Mouse (Mus musculus) spleen, postnatal 14 days (tissue): ENCODE measurements around the gene Kpna4.
"Not testable (repeated sequence)": the region's sequence is repeated elsewhere in the genome, so short reads cannot be mapped to it uniquely, and the experiment has no call there.

Source experiments
- DNase-seq, 2 experiments: peaks; one replicate each; pipeline ENCODE4 v3.0.0; 2021 to 2022; ENCODE audit warnings: low spot score in 2 of 2

The Kpna4 gene

GRCm38 (mm10) chr3:69109079-69109478, 17.8 kb downstream of the Kpna4 start:
- DNase-seq: no peak

GRCm38 (mm10) chr3:69094456-69094855, 32.5 kb downstream of the Kpna4 start:
- no peak for DNase-seq

- DNase-seq: no peak
Observed at GRCm38 (mm10) chr3:69064005-69064404, 62.9 kb downstream of the Kpna4 start.

- DNase-seq: no peak
Observed at GRCm38 (mm10) chr3:69062764-69063163, 64.1 kb downstream of the Kpna4 start.

DNA sequence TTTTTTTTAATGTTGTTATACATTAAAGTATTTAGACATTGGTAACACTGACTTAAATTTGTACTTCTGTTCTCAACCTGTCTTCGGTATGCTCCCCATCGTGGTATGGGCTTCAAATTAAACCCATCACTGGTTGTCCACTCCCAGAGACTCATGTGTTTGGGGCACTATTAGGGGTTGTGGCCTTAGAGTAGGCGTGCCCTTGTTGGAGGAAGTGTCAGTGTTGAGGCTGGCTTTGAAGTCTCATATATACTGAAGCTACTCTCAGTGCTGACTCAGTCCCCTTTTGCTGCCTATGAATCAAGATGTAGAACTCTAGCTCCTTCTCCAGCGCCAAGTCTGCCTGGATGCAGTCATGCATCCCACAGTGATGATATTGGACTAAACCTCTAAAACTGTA, 66.2 kb downstream of the Kpna4 start:
- no peak for DNase-seq

DNA sequence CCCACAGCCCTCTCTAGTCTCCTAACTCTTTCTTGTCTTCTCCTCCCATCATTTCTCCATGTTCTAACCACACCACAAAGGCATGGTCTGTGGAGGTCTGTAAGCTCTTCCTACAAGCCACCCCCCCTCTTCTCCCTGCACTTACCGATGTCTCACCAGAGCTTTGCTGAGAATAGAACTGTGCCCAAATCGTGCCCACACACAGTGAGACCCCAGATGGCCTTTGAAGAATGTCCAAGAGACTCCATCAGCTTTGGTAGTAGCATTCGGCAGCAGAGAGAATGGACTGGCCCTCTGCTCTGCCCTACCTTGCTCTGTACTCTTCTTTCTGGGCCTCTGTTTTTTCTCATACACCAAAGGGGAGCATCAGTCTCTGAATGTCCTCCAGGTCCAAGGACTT, 71.0 kb downstream of the Kpna4 start:
- DNase-seq: no peak

DNA sequence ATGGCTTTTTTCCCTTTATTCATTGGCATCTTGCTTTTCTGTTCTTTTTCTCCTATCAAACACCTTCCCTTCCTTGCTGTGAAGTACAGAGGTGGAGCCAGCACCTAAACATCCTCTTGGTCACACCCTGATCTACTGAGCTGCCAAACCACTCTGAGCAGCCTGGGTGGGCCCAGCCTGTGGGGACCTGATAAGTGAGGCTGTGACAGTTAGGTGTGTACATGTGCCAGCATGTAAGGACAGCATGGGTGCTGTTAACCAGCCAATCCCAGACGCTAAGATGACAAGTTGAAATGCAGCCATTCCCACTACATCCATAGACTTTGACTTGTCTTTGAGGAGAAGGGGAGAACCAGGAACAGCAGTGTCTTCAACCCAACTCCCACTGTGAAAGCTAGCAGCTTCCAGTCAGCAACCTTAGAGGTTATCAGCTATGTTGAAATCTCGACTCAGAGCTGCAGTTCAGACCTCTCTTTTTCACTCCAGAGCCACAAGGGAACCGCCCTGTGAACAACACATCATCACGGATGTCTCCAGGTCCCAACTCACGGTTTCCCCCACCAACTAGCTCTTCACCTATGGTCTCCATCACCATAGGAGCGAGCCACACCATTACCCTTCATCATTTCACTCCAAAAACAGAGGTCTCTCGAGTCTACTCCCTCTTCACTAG, 72.0 kb downstream of the Kpna4 start:
- DNase-seq: peak; percentile 56 to 70

DNA sequence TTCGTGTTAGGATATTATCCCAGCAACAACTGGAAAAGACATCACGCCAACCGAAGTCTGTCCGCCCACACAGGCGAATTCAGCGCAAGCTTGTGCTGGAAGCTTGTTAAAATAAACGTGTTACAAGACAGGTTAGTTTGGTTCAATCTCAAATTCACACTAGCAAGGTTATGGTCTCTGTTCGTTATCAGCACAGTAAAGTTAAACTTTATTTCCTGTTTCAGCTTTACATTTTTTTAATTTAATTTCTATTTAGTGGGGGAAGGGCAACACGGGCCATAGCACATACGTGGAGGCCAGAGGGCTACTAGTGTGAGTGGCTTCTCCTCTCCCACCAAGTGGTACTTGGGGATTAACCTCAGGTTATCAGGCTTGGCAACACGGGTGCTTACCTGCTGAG, 75.0 kb downstream of the Kpna4 start:
- no peak for DNase-seq

- DNase-seq: no peak
Observed at GRCm38 (mm10) chr3:69049011-69049410, 77.9 kb downstream of the Kpna4 start.

DNA sequence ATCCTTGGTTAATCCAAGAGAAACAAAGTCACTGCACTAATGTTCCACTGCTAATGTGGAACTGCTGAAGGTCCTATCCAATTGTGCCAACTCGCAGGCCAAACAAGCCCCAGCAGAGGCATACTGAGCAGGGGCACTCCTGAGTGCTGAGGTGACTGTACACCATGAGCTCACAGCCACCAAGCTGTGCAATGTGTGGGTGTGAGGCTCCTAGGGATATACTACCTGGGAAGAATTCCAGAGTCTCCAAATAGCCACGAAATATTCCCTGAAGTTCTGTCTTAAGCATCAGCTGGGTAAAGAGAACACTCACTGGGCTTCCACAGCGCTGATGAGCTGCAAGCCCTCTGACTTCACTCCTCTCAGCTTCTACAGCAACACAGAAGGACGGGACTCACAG, 79.2 kb downstream of the Kpna4 start:
- no peak for DNase-seq

DNA sequence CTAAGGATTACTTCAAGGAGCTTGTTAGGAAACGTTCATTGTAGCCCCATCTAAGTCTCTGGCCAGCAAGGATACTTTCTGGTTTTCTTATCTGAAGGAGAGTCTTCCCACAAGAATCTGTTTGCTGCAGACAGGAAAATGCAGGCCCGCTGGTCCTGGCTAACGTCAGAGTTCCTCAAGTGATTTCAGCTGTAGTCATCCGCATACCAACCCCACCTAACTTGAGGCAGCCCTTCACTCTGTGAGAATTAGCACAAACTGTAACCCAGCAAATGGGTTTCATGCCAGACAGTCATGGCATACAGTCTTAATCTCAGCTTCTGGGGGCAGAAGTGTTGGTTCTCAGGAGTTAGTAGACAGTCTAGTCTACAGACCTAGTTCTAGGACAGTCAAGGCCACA, 80.4 kb downstream of the Kpna4 start:
- no peak for DNase-seq

DNA sequence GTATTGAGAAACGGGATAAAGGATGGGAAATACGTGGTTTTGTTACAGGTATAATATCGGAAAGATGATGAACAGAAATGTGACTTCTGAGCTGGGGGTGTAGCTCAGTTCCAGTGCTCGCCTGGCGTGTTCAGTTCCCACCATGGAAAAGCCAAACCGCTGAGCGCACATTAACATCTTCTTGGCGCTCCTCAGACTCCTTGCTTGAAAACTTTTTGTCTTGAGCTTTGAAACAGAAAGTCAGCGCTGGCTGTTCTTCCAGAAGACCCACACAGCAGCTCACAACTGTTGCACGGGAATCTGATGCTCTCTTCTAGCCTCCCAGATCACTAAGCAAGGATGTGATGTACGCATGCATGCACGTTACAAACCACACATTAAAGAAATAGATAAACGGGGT, 81.2 kb downstream of the Kpna4 start:
- no peak for DNase-seq

GRCm38 (mm10) chr3:69045400-69045703, 81.6 kb downstream of the Kpna4 start:
- no peak for DNase-seq

GRCm38 (mm10) chr3:69044645-69045399, 82.1 kb downstream of the Kpna4 start, which contains the start of gene Trim59:
Gene Trim59, minus strand, starts transcription at chr3:69044755.
- DNase-seq: peak; percentile 86 to 87

- DNase-seq: no peak
Observed at GRCm38 (mm10) chr3:69044167-69044591, 82.7 kb downstream of the Kpna4 start.

GRCm38 (mm10) chr3:69041298-69041697, 85.6 kb downstream of the Kpna4 start:
- no peak for DNase-seq

- DNase-seq: no peak
Observed at GRCm38 (mm10) chr3:69040105-69040504, 86.8 kb downstream of the Kpna4 start.

GRCm38 (mm10) chr3:69026133-69026783, 100.7 kb downstream of the Kpna4 start:
- no peak for DNase-seq

DNA sequence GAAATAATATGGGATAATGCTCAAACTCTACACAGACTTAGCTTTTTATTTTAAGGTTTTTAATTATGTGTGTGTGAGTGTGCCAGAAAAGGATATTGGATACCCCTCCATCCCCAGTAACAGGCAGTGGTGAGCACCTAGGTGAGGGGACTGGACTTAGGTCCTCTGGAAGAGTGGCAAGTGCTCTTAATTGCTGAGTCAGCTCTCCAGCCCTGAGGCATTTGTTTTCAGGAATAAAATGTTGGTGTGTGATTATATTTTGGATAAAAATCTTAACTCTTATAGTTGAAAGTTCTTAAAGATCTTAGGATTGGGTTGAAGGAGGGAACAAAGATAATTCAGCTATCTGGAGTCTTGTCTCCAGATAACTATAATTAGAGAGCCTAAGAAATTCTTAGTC, 106.1 kb downstream of the Kpna4 start:
- DNase-seq: no peak

DNA sequence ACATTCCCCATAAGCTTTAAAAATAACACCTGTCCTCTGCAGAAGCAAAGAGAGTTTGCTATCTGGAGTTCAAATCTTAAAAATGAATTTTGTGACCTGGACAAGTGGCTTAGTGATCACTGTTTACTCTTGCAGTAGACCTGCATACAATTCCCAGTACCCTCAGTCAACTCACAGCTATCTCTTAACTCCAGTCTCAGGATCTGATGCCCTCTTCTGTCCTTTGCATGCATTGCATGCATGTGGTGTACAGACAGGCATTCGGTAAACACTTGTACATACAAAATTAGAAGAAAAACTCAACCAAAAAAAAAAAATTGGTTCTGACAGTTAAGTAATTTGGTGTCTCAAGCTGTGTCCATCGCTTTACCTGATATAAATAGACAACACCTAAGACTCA, 106.6 kb downstream of the Kpna4 start:
- no peak for DNase-seq

- not testable (repeated sequence) for DNase-seq
Observed at GRCm38 (mm10) chr3:69018635-69019034, 108.3 kb downstream of the Kpna4 start.

DNA sequence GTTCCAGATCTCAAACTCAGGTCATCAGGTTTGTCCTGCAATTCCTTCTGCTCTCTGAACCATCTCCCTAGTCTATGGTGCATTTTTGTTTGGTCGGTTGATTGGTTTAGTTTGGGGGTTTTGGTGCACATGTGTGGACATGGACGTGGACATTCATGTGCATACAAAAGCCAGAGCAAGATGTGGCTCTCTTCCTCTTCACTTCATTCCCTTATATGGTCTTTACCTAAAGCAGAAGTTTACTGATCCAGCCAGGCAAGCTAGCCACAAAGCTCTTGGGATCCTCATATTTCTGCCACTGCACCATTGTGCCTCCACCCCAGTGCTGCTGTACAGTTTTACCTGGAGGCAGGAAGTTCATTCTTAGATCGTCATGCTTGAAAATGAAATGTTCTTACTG, 109.7 kb downstream of the Kpna4 start:
- no peak for DNase-seq
